Comparison of ENCODE assay signal across 9 mouse cellular contexts in the genomic region with DNA sequence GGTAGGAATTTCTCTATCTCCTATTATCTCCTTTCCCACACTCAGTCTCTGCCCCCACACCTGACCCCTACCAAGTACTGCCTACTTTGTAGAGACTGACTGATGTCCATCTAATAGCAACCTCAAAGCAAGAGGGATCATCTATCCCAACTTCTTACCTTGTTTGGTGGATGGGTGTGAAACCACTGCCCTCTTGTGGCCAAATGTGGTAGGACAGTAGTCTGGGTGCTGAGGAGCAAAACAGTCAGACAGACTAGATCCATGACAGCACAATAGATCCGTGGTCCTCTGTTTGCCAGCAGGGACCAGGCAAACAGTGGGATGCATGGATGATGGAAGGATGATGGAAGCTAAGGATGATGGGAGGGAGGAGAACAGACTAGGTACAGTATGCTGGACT. TPM values are rescaled to one million over a fixed set of nuclear protein-coding genes. Genes with fewer than 3 reads are reported as not detected.
DNase-seq lines count a peak whose midpoint lies in the region; TF ChIP-seq lines count a peak whose summit lies in the region.
"Had no signal": no experiment of that assay in that cellular context is flagged by ENCODE, and none has a peak within 500 bp of the region (broad histone marks: within the 10 kb centered on the region; RNA-seq: fewer than 3 reads in every experiment).

No protein-coding gene starts in this region.

- no peaks in the 10 kb centered on the region for H3K4me1 ChIP-seq in embryonic fibroblast, embryonic 13.5 days (ENCODE audit: control insufficient read depth, insufficient read depth, low read length)

- no peak for TF ChIP-seq POLR2A in embryonic fibroblast, embryonic 13.5 days (IDR thresholded peaks at IDR 0.05; ENCODE audit: low read depth, low read length)

- no peak overlapping the region for H3K27ac ChIP-seq in embryonic fibroblast, embryonic 13.5 days (ENCODE audit: insufficient read depth, low read length)
- H3K27ac ChIP-seq: heart, embryonic 15.5 days had no signal

- peak; percentile 75; the same call in 1 of the 2 replicates for TF ChIP-seq CTCF in embryonic fibroblast, embryonic 13.5 days (IDR thresholded peaks at IDR 0.05; ENCODE audit: borderline replicate concordance, insufficient read depth, low read length)

- DNase-seq in urinary bladder, postnatal 14 days (ENCODE audit: low spot score): peak; percentile 62
- DNase-seq in urinary bladder, postnatal 4 days (ENCODE audit: low spot score in 2 of 2): no peak
- DNase-seq in adrenal gland, postnatal 36 days: peak; percentile 58 to 63
- DNase-seq in induced T-regulatory cell, adult 2 months (ENCODE audit: low read depth): peak; percentile 94
- peak; percentile 72 for DNase-seq in lung, postnatal 14 days
- peak; percentile 89 for DNase-seq in retina, postnatal 1 day
- no peak for DNase-seq in urinary bladder, postnatal 10 days (ENCODE audit: low spot score)

- H3K4me3 ChIP-seq in embryonic fibroblast, embryonic 13.5 days (ENCODE audit: insufficient read depth, low read length): no peak overlapping the region
- H3K4me3 ChIP-seq: heart, embryonic 15.5 days had no signal

RNA-seq across cellular contexts. Expression of a gene that starts 4.0 kb away (rescaled TPM):
- 1 to 10 TPM in 1 of 2 experiments, under 1 TPM in 1; 0.63 to 1.1 TPM for total RNA-seq in adrenal gland, postnatal 36 days (2021)
- polyA plus RNA-seq in embryonic fibroblast, embryonic 13.5 days (2011; ENCODE audit: insufficient read length, low read depth, missing spikeins): 0.79 and 0.85 TPM in 2 replicates

RNA-seq across cellular contexts. Expression of a gene that starts 10.1 kb away (rescaled TPM):
- total RNA-seq in adrenal gland, postnatal 36 days (2021): 10 to 100 TPM; 52.5 to 56.3 TPM
- polyA plus RNA-seq in embryonic fibroblast, embryonic 13.5 days (2011; ENCODE audit: insufficient read length, low read depth, missing spikeins): 115 and 141 TPM in 2 replicates

RNA-seq across cellular contexts. Expression of a gene that starts 31.0 kb away (rescaled TPM):
- 1 to 10 TPM in 1 of 2 experiments, under 1 TPM in 1; 0.83 to 1.5 TPM for total RNA-seq in adrenal gland, postnatal 36 days (2021)
- not detected in 2 replicates for polyA plus RNA-seq in embryonic fibroblast, embryonic 13.5 days (2011; ENCODE audit: insufficient read length, low read depth, missing spikeins)
- polyA plus RNA-seq: heart, embryonic 15.5 days had no signal

RNA-seq across cellular contexts. Expression of a gene that starts 31.4 kb away (rescaled TPM):
- 1 to 10 TPM; 1.2 to 2.2 TPM for total RNA-seq in adrenal gland, postnatal 36 days (2021)
- 2.3 TPM in 2 replicates for polyA plus RNA-seq in embryonic fibroblast, embryonic 13.5 days (2011; ENCODE audit: insufficient read length, low read depth, missing spikeins)

Comparison
In these comparisons a context has a peak if more than half of its experiments do, and no peak if none do; other contexts are left out.
1. DNase-seq: peak in urinary bladder, postnatal 14 days (single experiment), adrenal gland, postnatal 36 days (2 of 2), induced T-regulatory cell, adult 2 months (single experiment), lung, postnatal 14 days (single experiment) and retina, postnatal 1 day (single experiment); none in urinary bladder, postnatal 4 days (0 of 2) and urinary bladder, postnatal 10 days (single experiment).